Mouse (Mus musculus): Measurements from ENCODE around the gene Gper1. TPM values are rescaled to one million over a fixed set of nuclear protein-coding genes. Genes with fewer than 3 reads are reported as not detected.
"Not testable (repeated sequence)": the region's sequence is repeated elsewhere in the genome, so short reads cannot be mapped to it uniquely, and the experiment has no call there.

Gper1 gene
- polyA plus RNA-seq, 1 experiment from 2014 or later: 4.4 TPM

DNA sequence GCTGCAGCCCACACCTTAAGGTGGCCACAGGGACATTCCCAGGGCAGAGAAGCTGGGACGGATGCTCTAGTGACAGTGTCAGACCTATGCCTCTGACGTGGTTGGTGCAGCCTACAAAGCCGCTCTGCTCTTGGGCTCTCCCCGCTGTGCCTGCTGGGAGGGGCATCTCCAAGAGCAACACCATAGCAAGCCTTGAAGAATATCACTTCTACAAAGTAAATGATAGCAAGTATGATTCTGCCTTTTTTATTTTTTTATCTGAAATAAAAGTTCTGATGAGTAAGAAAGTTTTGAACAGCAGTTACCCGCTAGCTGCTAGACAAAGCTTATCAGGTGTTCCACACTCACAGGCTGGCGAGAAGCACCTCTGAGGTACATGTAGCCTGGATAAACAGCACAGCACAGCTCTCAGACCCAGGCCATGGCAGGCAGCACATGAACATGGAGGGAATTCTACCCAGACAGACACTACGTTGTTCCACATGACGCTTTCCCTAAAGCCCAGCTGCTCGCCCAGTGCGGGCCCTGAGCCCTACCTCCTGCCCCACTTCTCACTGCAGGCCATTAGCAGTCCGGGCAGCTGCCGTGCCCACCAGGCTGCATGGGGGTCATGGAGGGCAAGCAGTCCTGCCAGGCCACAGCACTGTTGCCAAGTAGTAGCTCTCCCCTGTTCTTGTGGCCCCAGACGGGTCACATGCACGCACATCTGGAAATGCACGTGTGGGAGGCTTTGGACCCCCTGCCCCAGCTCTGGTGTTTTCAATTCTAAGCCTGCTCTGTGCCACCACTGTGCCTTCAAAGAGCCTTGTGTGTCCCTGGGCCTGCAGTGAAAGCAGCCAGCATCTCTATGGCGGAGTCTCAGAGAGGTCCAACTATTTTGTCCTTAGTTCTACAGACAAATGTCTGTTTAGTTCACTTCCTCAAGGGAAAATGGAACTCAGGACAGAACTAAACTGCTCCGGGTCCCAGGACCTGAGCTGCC lies 34.0 kb upstream of the Gper1 start:
- Histone ChIP-seq H3K27me3 (ENCODE audit: control insufficient read depth, insufficient read depth, low read length) (no peaks in the 10 kb centered on the region), H3K4me3 (ENCODE audit: low read depth, low read length) (no peak overlapping the region), H3K36me3 (ENCODE audit: control insufficient read depth, insufficient read depth, low read length) (no peaks in the 10 kb centered on the region), H3K9ac (ENCODE audit: low read length) (no peak overlapping the region), H3K9me3 (ENCODE audit: control insufficient read depth, low read length) (no peaks in the 10 kb centered on the region), H3K27ac (ENCODE audit: low read depth, low read length) (peak overlapping the region; percentile 51), H3K4me2 (ENCODE audit: low read depth) (no peak overlapping the region), H3K4me1 (ENCODE audit: control insufficient read depth, insufficient read depth, low read length) (peaks cover 12% of the 10 kb centered on the region; the same call in 1 of the 2 replicates)
- DNase-seq (ENCODE audit: low spot score) (no peak), ATAC-seq (ENCODE audit: insufficient read depth, low FRiP score, low TSS enrichment) (no peak)
- WGBS: 69% methylated on average over 17 of the region's 17 CpGs

DNA sequence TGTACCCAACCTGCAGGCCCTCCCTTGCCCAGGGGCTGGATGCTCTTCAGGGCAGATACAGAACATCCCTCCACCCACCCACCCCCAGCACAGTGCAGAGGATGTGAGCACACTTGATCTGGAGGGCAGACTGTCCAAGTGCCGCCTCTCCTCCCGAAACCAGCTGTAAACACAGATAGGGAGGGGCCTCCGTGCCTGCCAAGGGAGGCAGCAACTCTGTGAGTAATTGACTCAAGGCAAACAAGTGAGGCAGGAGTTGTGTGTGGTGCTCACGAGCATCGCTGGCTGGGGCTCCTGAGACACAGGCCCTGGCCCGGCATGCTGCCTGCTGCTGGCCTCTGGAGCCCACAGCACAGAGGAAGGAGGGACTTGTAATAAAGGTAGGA lies 33.3 kb upstream of the Gper1 start:
- Histone ChIP-seq H3K4me1 (ENCODE audit: control insufficient read depth, insufficient read depth, low read length) (peaks cover 12% of the 10 kb centered on the region; the same call in 1 of the 2 replicates), H3K36me3 (ENCODE audit: control insufficient read depth, insufficient read depth, low read length) (no peaks in the 10 kb centered on the region), H3K9me3 (ENCODE audit: control insufficient read depth, low read length) (no peaks in the 10 kb centered on the region), H3K4me2 (ENCODE audit: low read depth) (no peak overlapping the region), H3K9ac (ENCODE audit: low read length) (no peak overlapping the region), H3K4me3 (ENCODE audit: low read depth, low read length) (no peak overlapping the region), H3K27me3 (ENCODE audit: control insufficient read depth, insufficient read depth, low read length) (no peaks in the 10 kb centered on the region), H3K27ac (ENCODE audit: low read depth, low read length) (peak overlapping the region; percentile 54; the same call in 1 of the 2 replicates)
- ATAC-seq (ENCODE audit: insufficient read depth, low FRiP score, low TSS enrichment) (no peak), DNase-seq (ENCODE audit: low spot score) (no peak)
- 35% methylated on average over 6 of the region's 6 CpGs for WGBS

DNA sequence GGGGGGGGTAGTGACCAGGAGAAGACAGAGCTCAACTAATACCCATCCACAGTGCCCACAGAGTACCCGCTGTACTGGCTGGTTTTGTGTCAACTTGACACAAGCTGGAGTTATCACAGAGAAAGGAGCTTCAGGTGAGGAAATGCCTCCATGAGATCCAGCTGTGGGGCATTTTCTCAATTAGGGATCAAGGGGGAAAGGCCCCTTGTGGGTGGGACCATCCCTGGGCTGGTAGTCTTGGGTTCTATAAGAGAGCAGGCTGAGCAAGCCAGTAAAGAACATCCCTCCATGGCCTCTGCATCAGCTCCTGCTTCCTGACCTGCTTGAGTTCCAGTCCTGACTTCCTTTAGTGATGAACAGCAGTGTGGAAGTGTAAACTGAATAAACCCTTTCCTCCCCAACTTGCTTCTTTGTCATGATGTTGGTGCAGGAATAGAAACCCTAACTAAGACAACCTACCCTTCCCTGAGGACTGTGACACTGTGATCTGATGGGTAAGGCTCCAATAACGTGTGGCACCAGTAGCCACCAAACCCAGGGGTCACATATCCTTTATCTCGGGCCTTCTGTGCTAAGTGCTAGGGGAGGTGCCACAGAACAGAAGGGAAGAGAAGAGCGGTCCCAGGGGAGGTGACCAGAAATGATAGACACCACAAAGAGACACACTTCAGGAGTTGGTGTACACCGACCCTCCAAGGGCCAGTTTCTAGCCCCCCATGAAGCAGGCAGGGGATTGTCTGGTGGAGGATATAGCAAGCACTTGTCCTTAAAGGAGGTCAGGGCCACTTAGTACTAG lies 32.4 kb upstream of the Gper1 start:
- H3K36me3 ChIP-seq (ENCODE audit: control insufficient read depth, insufficient read depth, low read length); H3K4me3 ChIP-seq (ENCODE audit: low read depth, low read length); DNase-seq (ENCODE audit: low spot score); H3K4me2 ChIP-seq (ENCODE audit: low read depth); H3K9ac ChIP-seq (ENCODE audit: low read length); H3K9me3 ChIP-seq (ENCODE audit: control insufficient read depth, low read length); ATAC-seq (ENCODE audit: insufficient read depth, low FRiP score, low TSS enrichment); H3K27me3 ChIP-seq (ENCODE audit: control insufficient read depth, insufficient read depth, low read length): not testable (repeated sequence)
- H3K27ac ChIP-seq (ENCODE audit: low read depth, low read length): peak overlapping the region; percentile 54; the same call in 1 of the 2 replicates
- WGBS: 72% methylated on average over 5 of the region's 5 CpGs
- peaks cover 12% of the 10 kb centered on the region; the same call in 1 of the 2 replicates for H3K4me1 ChIP-seq (ENCODE audit: control insufficient read depth, insufficient read depth, low read length)

DNA sequence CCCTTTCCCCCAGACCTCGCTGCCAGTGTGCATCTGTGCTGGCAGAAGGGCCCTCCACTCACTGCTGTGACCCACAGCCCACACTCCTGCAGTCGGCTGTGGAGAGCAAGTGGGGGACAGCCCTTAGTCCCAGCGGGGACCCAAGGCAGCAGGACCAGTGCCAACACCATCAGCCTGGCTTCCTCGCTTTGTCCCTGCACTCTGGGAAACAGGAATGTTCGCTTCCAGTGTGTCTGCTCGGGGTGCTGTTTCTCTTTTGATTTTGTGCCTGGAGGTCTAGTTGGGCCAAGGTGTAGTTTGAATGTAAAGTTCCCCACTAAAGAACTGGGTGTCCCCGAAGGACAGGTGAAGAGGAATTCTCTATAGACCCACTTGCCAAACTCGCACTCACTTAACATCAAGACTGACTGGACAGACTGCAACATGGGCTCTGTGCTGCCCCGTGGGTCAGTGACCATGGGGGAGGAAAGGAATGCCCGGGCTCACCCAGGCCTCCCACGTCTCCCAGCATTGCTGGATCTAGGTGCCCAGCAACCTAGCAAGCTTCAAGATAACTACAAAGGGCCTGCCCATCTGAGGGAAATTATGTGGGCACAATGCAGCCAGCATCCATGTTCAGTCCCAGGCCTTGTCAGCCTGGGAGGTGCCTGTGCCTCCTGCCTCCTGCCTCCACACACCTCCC lies 31.5 kb upstream of the Gper1 start:
- no peak for ATAC-seq (ENCODE audit: insufficient read depth, low FRiP score, low TSS enrichment)
- Histone ChIP-seq H3K4me2 (ENCODE audit: low read depth) (no peak overlapping the region), H3K27me3 (ENCODE audit: control insufficient read depth, insufficient read depth, low read length) (no peaks in the 10 kb centered on the region), H3K4me1 (ENCODE audit: control insufficient read depth, insufficient read depth, low read length) (peaks cover 12% of the 10 kb centered on the region; the same call in 1 of the 2 replicates), H3K9ac (ENCODE audit: low read length) (no peak overlapping the region), H3K36me3 (ENCODE audit: control insufficient read depth, insufficient read depth, low read length) (no peaks in the 10 kb centered on the region), H3K9me3 (ENCODE audit: control insufficient read depth, low read length) (no peaks in the 10 kb centered on the region), H3K4me3 (ENCODE audit: low read depth, low read length) (no peak overlapping the region), H3K27ac (ENCODE audit: low read depth, low read length) (no peak overlapping the region)
- DNase-seq (ENCODE audit: low spot score): no peak
- WGBS: 82% methylated on average over 11 of the region's 11 CpGs

DNA sequence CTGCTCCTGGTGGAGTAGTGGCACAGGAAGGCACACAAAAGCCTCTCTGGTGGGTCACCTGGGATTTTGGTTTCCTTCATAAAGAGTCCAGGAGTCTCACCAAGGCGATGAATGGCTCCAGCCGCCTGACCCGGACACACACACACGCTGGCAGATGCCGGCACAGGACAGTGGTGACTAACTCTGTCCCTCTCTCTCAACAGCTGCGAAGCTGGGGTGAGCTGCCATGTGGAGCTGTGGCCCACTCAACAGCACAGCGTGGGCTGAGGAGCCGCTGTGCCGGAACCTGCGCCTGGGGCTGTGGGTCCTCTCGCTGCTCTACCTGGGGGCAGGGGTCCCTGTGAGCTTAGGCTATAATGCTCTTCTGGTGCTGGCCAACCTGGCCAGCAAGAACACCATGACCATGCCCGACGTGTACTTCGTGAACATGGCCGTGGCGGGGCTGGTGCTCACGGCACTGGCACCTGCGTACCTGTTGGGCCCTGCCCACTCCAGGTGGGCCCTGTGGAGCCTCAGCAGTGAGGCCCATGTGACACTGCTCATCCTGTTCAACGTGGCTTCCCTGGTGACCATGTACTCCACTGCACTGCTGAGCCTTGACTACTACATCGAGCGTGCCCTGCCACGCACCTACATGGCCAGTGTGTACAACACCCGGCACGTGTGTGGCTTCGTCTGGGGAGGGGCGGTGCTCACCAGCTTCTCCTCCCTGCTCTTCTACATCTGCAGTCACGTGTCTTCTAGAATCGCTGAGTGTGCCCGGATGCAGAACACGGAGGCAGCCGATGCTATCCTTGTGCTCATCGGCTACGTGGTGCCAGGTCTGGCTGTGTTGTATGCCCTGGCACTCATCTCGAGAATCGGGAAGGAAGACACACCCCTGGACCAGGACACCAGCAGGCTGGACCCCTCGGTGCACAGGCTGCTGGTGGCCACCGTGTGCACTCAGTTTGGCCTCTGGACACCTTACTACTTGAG lies 30.4 kb upstream of the Gper1 start:
- Histone ChIP-seq H3K4me3 (ENCODE audit: low read depth, low read length) (no peak overlapping the region), H3K27me3 (ENCODE audit: control insufficient read depth, insufficient read depth, low read length) (no peaks in the 10 kb centered on the region), H3K36me3 (ENCODE audit: control insufficient read depth, insufficient read depth, low read length) (no peaks in the 10 kb centered on the region), H3K9ac (ENCODE audit: low read length) (no peak overlapping the region), H3K27ac (ENCODE audit: low read depth, low read length) (no peak overlapping the region), H3K4me1 (ENCODE audit: control insufficient read depth, insufficient read depth, low read length) (peaks cover 12% of the 10 kb centered on the region; the same call in 1 of the 2 replicates), H3K4me2 (ENCODE audit: low read depth) (no peak overlapping the region), H3K9me3 (ENCODE audit: control insufficient read depth, low read length) (no peaks in the 10 kb centered on the region)
- 94% methylated on average over 37 of the region's 37 CpGs for WGBS
- ATAC-seq (ENCODE audit: insufficient read depth, low FRiP score, low TSS enrichment) (no peak), DNase-seq (ENCODE audit: low spot score) (no peak)

DNA sequence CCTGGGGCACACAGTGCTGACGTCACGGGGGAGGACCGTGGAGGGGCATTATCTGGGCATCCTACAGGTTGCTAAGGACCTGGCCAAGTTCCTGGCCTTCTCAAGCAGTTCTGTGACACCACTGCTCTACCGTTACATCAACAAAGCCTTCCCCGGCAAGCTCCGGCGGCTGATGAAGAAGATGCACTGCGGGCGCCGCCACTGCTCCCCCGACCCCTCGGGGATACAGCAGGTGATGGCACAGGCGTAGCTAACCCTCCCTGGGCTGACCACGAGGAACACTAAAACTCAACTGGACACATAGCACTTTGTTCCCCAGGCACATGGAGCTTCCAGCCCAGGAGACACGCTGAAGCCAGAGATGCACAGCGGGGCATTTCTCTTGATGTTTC lies 29.8 kb upstream of the Gper1 start:
- 92% methylated on average over 16 of the region's 16 CpGs for WGBS
- DNase-seq (ENCODE audit: low spot score) (no peak), ATAC-seq (ENCODE audit: insufficient read depth, low FRiP score, low TSS enrichment) (no peak)
- Histone ChIP-seq H3K27me3 (ENCODE audit: control insufficient read depth, insufficient read depth, low read length) (no peaks in the 10 kb centered on the region), H3K36me3 (ENCODE audit: control insufficient read depth, insufficient read depth, low read length) (no peaks in the 10 kb centered on the region), H3K9ac (ENCODE audit: low read length) (no peak overlapping the region), H3K4me1 (ENCODE audit: control insufficient read depth, insufficient read depth, low read length) (peaks cover 11% of the 10 kb centered on the region; the same call in 1 of the 2 replicates), H3K4me2 (ENCODE audit: low read depth) (no peak overlapping the region), H3K4me3 (ENCODE audit: low read depth, low read length) (no peak overlapping the region), H3K9me3 (ENCODE audit: control insufficient read depth, low read length) (no peaks in the 10 kb centered on the region), H3K27ac (ENCODE audit: low read depth, low read length) (no peak overlapping the region)

DNA sequence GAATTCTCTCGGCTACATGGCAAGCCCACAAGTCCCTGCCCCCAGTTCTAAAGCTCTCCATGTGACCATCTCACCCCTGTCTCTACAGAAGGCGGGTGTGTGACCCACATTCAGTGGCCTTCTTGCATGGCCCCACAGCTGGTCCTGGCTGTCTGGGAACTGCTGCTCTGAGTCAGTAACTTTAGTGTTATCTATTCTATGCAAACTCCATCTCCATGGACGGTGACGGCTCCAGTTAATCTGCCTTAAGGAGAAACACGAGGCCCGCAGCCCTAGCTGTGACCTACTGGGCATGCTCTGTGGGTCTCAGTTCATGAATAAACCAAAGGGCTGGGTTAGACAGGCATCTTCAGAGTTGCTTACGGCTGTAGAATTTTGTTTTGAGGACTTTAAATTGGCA lies 28.6 kb upstream of the Gper1 start:
- Histone ChIP-seq H3K4me2 (ENCODE audit: low read depth) (no peak overlapping the region), H3K4me1 (ENCODE audit: control insufficient read depth, insufficient read depth, low read length) (0 out of 2 replicates have a peak, but pooled peaks cover 4% of the 10 kb centered on the region), H3K9ac (ENCODE audit: low read length) (no peak overlapping the region), H3K9me3 (ENCODE audit: control insufficient read depth, low read length) (no peaks in the 10 kb centered on the region), H3K4me3 (ENCODE audit: low read depth, low read length) (no peak overlapping the region), H3K27ac (ENCODE audit: low read depth, low read length) (no peak overlapping the region), H3K36me3 (ENCODE audit: control insufficient read depth, insufficient read depth, low read length) (no peaks in the 10 kb centered on the region), H3K27me3 (ENCODE audit: control insufficient read depth, insufficient read depth, low read length) (no peaks in the 10 kb centered on the region)
- no peak for ATAC-seq (ENCODE audit: insufficient read depth, low FRiP score, low TSS enrichment)
- WGBS: 82% methylated on average over 7 of the region's 7 CpGs
- DNase-seq (ENCODE audit: low spot score): no peak

Measured in neural tube, embryonic 11.5 days (tissue).